Mouse (Mus musculus) hindbrain, embryonic 14.5 days (tissue): ENCODE data around the gene Celf2. TPM values are rescaled to one million over a fixed set of nuclear protein-coding genes. Genes with fewer than 3 reads are reported as not detected.
A peak's percentile ranks its signal among the peaks of the same experiment; 100 is the strongest.

ENCODE experiments used
- ATAC-seq: fragments of 200-750 bp; cut with Nextera tagmentation; 2 replicates; pipeline ENCODE4 v1.8.0; 2017; ENCODE audit warnings: moderate number of reproducible peaks, mild to moderate bottlenecking, moderate TSS enrichment, moderate library complexity; ENCODE audit not compliant: low FRiP score
- DNase-seq: peaks from one replicate; pipeline ENCODE4 v3.0.0-alpha.2; 2015; ENCODE audit warnings: low spot score
- H3K27ac ChIP-seq: fragments of 300-500 bp; sonication (generic); 2 replicates; pipeline ENCODE4 v1.5.1; 2014; ENCODE audit warnings: mild to moderate bottlenecking, moderate library complexity
- H3K27me3 ChIP-seq: fragments of 300-500 bp; sonication (generic); 2 replicates; pipeline ENCODE4 v1.6.1; 2014; ENCODE audit warnings: mild to moderate bottlenecking, low read length, mixed read lengths; ENCODE audit not compliant: control insufficient read depth, insufficient read depth
- H3K36me3 ChIP-seq: fragments of 300-500 bp; sonication (generic); replicated peaks from 2 replicates; pipeline ENCODE4 v1.6.1; 2014; ENCODE audit not compliant: control insufficient read depth, insufficient read depth
- H3K4me1 ChIP-seq: fragments of 300-500 bp; sonication (generic); replicated peaks from 2 replicates; pipeline ENCODE4 v1.6.1; 2014; ENCODE audit warnings: antibody characterized with exemption, low read length, mixed read lengths; ENCODE audit not compliant: control insufficient read depth, insufficient read depth
- H3K4me2 ChIP-seq: fragments of 300-500 bp; sonication (generic); replicated peaks from 2 replicates; pipeline ENCODE4 v1.6.1; 2014; ENCODE audit warnings: mild to moderate bottlenecking, moderate library complexity
- H3K4me3 ChIP-seq: fragments of 300-500 bp; sonication (generic); replicated peaks from 2 replicates; pipeline ENCODE4 v1.5.1; 2014; ENCODE audit warnings: mild to moderate bottlenecking, low read length
- H3K9ac ChIP-seq: fragments of 300-500 bp; sonication (generic); 2 replicates; pipeline ENCODE4 v1.6.1; 2014
- H3K9me3 ChIP-seq: fragments of 300-500 bp; sonication (generic); 2 replicates; pipeline ENCODE4 v1.6.1; 2016; ENCODE audit warnings: low read length; ENCODE audit not compliant: control insufficient read depth
- WGBS: fragments of 180-500 bp; shearing (Covaris S2); extraction: QIAGEN DNeasy Blood & Tissue Kit; methylation state at CpG from one replicate; pipeline ENCODE4 v1.1.7; 2014; 5-methylcytosine and 5-hydroxymethylcytosine counted together
- polyA plus RNA-seq: library from polyadenylated mRNA; unstranded; fragments of >200 nt; fragmentation: Nextera tagmentation; extraction: Ambion mirVana; gene quantifications from 2 replicates; pipeline ENCODE4 v1.2.1, GENCODE M21; 2014

The Celf2 gene
- polyA plus RNA-seq, 1 experiment from 2014 or later, result 131 TPM

- Histone ChIP-seq H3K36me3 (no peaks in the 10 kb centered on the region), H3K4me3 (no peak overlapping the region), H3K9me3 (no peaks in the 10 kb centered on the region), H3K27ac (no peak overlapping the region), H3K4me2 (no peak overlapping the region), H3K27me3 (no peaks in the 10 kb centered on the region), H3K4me1 (peaks cover 20% of the 10 kb centered on the region), H3K9ac (no peak overlapping the region)
- 45% methylated on average over 9 of the region's 9 CpGs for WGBS
- DNase-seq, result no peak
- no peak for ATAC-seq
Observed at GRCm38 (mm10) chr2:6729984-6730383, 779.4 kb downstream of the Celf2 start.

- no peaks in the 10 kb centered on the region for H3K27me3 ChIP-seq
- H3K4me3 ChIP-seq, result no peak overlapping the region
- WGBS, result 69% methylated on average over 2 of the region's 2 CpGs
- no peak overlapping the region for H3K27ac ChIP-seq
- ATAC-seq (peak; percentile 55), DNase-seq (no peak)
- peaks cover 20% of the 10 kb centered on the region for H3K4me1 ChIP-seq
- H3K9ac ChIP-seq, result no peak overlapping the region
- no peaks in the 10 kb centered on the region for H3K9me3 ChIP-seq
- no peak overlapping the region for H3K4me2 ChIP-seq
- no peaks in the 10 kb centered on the region for H3K36me3 ChIP-seq
Observed at GRCm38 (mm10) chr2:6728840-6729252, 780.5 kb downstream of the Celf2 start.

GRCm38 (mm10) chr2:6727366-6727765, 782.0 kb downstream of the Celf2 start:
- no peak overlapping the region for H3K4me2 ChIP-seq
- H3K27ac ChIP-seq, result no peak overlapping the region
- no peak overlapping the region for H3K4me3 ChIP-seq
- whole genome bisulfite sequencing, result 83% methylated on average over 5 of the region's 5 CpGs
- no peaks in the 10 kb centered on the region for H3K36me3 ChIP-seq
- no peak overlapping the region for H3K9ac ChIP-seq
- DNase-seq (no peak), ATAC-seq (no peak)
- H3K4me1 ChIP-seq, result peaks cover 23% of the 10 kb centered on the region
- no peaks in the 10 kb centered on the region for H3K27me3 ChIP-seq
- no peaks in the 10 kb centered on the region for H3K9me3 ChIP-seq

- H3K4me1 ChIP-seq, result peaks cover 31% of the 10 kb centered on the region
- no peak for ATAC-seq
- H3K9me3 ChIP-seq, result no peaks in the 10 kb centered on the region
- H3K4me3 ChIP-seq, result no peak overlapping the region
- no peak overlapping the region for H3K4me2 ChIP-seq
- 71% methylated on average over 8 of the region's 8 CpGs for WGBS
- no peak for DNase-seq
- H3K27ac ChIP-seq, result no peak overlapping the region
- no peaks in the 10 kb centered on the region for H3K36me3 ChIP-seq
- no peaks in the 10 kb centered on the region for H3K27me3 ChIP-seq
- H3K9ac ChIP-seq, result no peak overlapping the region
Observed at GRCm38 (mm10) chr2:6726071-6726470, 783.3 kb downstream of the Celf2 start.

GRCm38 (mm10) chr2:6723602-6724001, 785.8 kb downstream of the Celf2 start:
- no peak overlapping the region for H3K27ac ChIP-seq
- no peaks in the 10 kb centered on the region for H3K36me3 ChIP-seq
- DNase-seq, result no peak
- no peaks in the 10 kb centered on the region for H3K9me3 ChIP-seq
- H3K27me3 ChIP-seq, result no peaks in the 10 kb centered on the region
- H3K9ac ChIP-seq, result no peak overlapping the region
- H3K4me2 ChIP-seq, result no peak overlapping the region
- H3K4me1 ChIP-seq, result peaks cover 22% of the 10 kb centered on the region
- ATAC-seq, result no peak
- WGBS, result 89% methylated on average over 2 of the region's 2 CpGs
- H3K4me3 ChIP-seq, result no peak overlapping the region

- Histone ChIP-seq H3K4me3 (peak overlapping the region; percentile 35), H3K9ac (peak overlapping the region; percentile 60), H3K36me3 (no peaks in the 10 kb centered on the region), H3K4me1 (peaks cover 22% of the 10 kb centered on the region), H3K27ac (peak overlapping the region; percentile 85), H3K27me3 (no peaks in the 10 kb centered on the region), H3K9me3 (no peaks in the 10 kb centered on the region), H3K4me2 (peak overlapping the region; percentile 71)
- peak; percentile 54 for DNase-seq
- WGBS, result 6% methylated on average over 17 of the region's 17 CpGs
- peak; percentile 90 for ATAC-seq
Observed at GRCm38 (mm10) chr2:6721460-6722401, 787.6 kb downstream of the Celf2 start.

- Histone ChIP-seq H3K27ac (peak overlapping the region; percentile 85), H3K4me2 (peak overlapping the region; percentile 71), H3K27me3 (no peaks in the 10 kb centered on the region), H3K9me3 (no peaks in the 10 kb centered on the region), H3K36me3 (no peaks in the 10 kb centered on the region), H3K9ac (peak overlapping the region; percentile 60), H3K4me1 (peaks cover 22% of the 10 kb centered on the region), H3K4me3 (peak overlapping the region; percentile 35)
- WGBS, result 19% methylated on average over 11 of the region's 11 CpGs
- peak; percentile 67 for ATAC-seq
- DNase-seq, result no peak
Observed at GRCm38 (mm10) chr2:6720753-6721459, 788.5 kb downstream of the Celf2 start.

GRCm38 (mm10) chr2:6718864-6719263, 790.5 kb downstream of the Celf2 start:
- Histone ChIP-seq H3K27ac (no peak overlapping the region), H3K9ac (no peak overlapping the region), H3K4me2 (no peak overlapping the region; the same call in 1 of the 2 replicates), H3K4me1 (peaks cover 22% of the 10 kb centered on the region), H3K9me3 (no peaks in the 10 kb centered on the region), H3K27me3 (no peaks in the 10 kb centered on the region), H3K4me3 (no peak overlapping the region), H3K36me3 (0 out of 2 replicates have a peak, but pooled peaks cover 2% of the 10 kb centered on the region)
- DNase-seq (no peak), ATAC-seq (no peak)

- DNase-seq (no peak), ATAC-seq (no peak)
- Histone ChIP-seq H3K9ac (no peak overlapping the region), H3K27ac (no peak overlapping the region), H3K9me3 (no peaks in the 10 kb centered on the region), H3K36me3 (0 out of 2 replicates have a peak, but pooled peaks cover 2% of the 10 kb centered on the region), H3K4me2 (no peak overlapping the region), H3K4me1 (peaks cover 22% of the 10 kb centered on the region), H3K27me3 (no peaks in the 10 kb centered on the region), H3K4me3 (no peak overlapping the region)
- 77% methylated on average over 3 of the region's 3 CpGs for WGBS
Observed at GRCm38 (mm10) chr2:6717953-6718352, 791.4 kb downstream of the Celf2 start.
